Mouse (Mus musculus) megakaryocyte, embryonic 14.5 days (primary cell): ENCODE measurements around the gene Rrp9.

Experiments
- FLI1 ChIP-seq: IDR thresholded peaks from 2 replicates; pipeline ENCODE4 v1.6.1; 2012; ENCODE audit warnings: low read length, inconsistent platforms, mixed read lengths
- GATA1 ChIP-seq: IDR thresholded peaks from 3 replicates; pipeline ENCODE4 v1.6.1; 2012; ENCODE audit warnings: mixed read lengths, low read length, inconsistent platforms, borderline replicate concordance

- TF ChIP-seq GATA1 (no peak), FLI1 (no peak)
Observed at GRCm38 (mm10) chr9:106475663-106476001, at the start of gene Rrp9.
